In the genomic region with DNA sequence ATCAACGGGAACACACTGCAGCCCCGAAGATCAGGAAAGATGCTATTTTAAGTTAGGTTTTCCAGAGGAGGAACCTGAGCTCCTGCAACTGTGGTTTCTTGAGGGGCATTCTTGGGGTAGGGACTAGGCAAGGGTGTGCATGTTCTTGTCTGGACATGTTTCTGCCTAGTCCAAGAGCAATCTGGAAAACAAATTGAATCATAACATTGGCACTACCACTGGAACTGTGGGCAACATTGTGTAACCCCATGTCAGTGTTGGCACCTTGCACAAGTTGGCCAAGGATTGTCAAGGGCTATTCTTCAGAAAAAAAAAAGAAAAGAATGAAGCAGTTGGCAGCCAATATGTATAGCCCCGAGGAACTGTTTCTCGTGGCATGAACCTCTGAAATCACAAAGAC, we compare ENCODE assay signal across 12 mouse cellular contexts.
"Had no signal": no experiment of that assay in that cellular context is flagged by ENCODE, and none has a peak within 500 bp of the region (broad histone marks: within the 10 kb centered on the region; RNA-seq: fewer than 3 reads in every experiment).

No protein-coding gene starts in this region.

- H3K4me3 ChIP-seq: left cerebral cortex, adult 2 months; limb, embryonic 10.5 days; liver, embryonic 15.5 days; lung, embryonic 15.5 days; midbrain, embryonic 12.5 days; neural tube, embryonic 13.5 days; stomach, embryonic 15.5 days had no signal

- DNase-seq: kidney, postnatal 10 days; right cerebral cortex, postnatal 14 days; thymus, adult 2 months; thymus, postnatal 25 days had no signal

- ATAC-seq: midbrain, embryonic 16.5 days had no signal
